Mouse (Mus musculus) heart, postnatal 0 days (tissue): ENCODE measurements around the gene Adcy7. TPM values are rescaled to one million over a fixed set of nuclear protein-coding genes. Genes with fewer than 3 reads are reported as not detected.
A peak's percentile ranks its signal among the peaks of the same experiment; 100 is the strongest.

Experiments used
- ATAC-seq: fragments of 200-750 bp; cut with Nextera tagmentation; 2 replicates; pipeline ENCODE4 v1.8.0; 2017; ENCODE audit warnings: low read depth, moderate number of reproducible peaks, moderate library complexity; ENCODE audit not compliant: insufficient read depth
- DNase-seq: peaks from one replicate; pipeline ENCODE4 v3.0.0-alpha.2; 2016; ENCODE audit warnings: low spot score
- H3K27ac ChIP-seq: fragments of 300-500 bp; sonication (generic); 2 replicates; pipeline ENCODE4 v1.5.1; 2014; ENCODE audit warnings: low read depth, mild to moderate bottlenecking
- H3K27me3 ChIP-seq: fragments of 300-500 bp; sonication (generic); 2 replicates; pipeline ENCODE4 v1.6.1; 2014; ENCODE audit warnings: low read length, mixed read lengths; ENCODE audit not compliant: control insufficient read depth, insufficient read depth
- H3K36me3 ChIP-seq: fragments of 300-500 bp; sonication (generic); replicated peaks from 2 replicates; pipeline ENCODE4 v1.6.1; 2014; ENCODE audit warnings: low read length, mixed read lengths; ENCODE audit not compliant: control insufficient read depth, insufficient read depth
- H3K4me1 ChIP-seq: fragments of 300-500 bp; sonication (generic); 2 replicates; pipeline ENCODE4 v1.6.1; 2014; ENCODE audit warnings: antibody characterized with exemption; ENCODE audit not compliant: control insufficient read depth, insufficient read depth
- H3K4me2 ChIP-seq: fragments of 300-500 bp; sonication (generic); 2 replicates; pipeline ENCODE4 v1.6.1; 2014; ENCODE audit warnings: low read depth, mild to moderate bottlenecking, low read length, moderate library complexity
- H3K4me3 ChIP-seq: fragments of 300-500 bp; sonication (generic); 2 replicates; pipeline ENCODE4 v1.5.1; 2014; ENCODE audit warnings: low read depth, low read length
- H3K9ac ChIP-seq: fragments of 300-500 bp; sonication (generic); replicated peaks from 2 replicates; pipeline ENCODE4 v1.6.1; 2014; ENCODE audit warnings: low read depth, low read length, mixed read lengths
- H3K9me3 ChIP-seq: fragments of 300-500 bp; sonication (generic); replicated peaks from 2 replicates; pipeline ENCODE4 v1.6.1; 2016; ENCODE audit warnings: low read length; ENCODE audit not compliant: control insufficient read depth
- CTCF ChIP-seq: IDR thresholded peaks from 2 replicates; pipeline ENCODE4 v1.5.1; 2016; ENCODE audit warnings: antibody characterized with exemption, control low read depth, low read depth
- EP300 ChIP-seq: IDR thresholded peaks from 2 replicates; pipeline ENCODE4 v1.6.1; 2016; ENCODE audit warnings: antibody characterized with exemption, low read depth
- WGBS: fragments of 180-500 bp; shearing (Covaris S2); extraction: QIAGEN DNeasy Blood & Tissue Kit; methylation state at CpG from one replicate; pipeline ENCODE4 v1.1.7; 2014; 5-methylcytosine and 5-hydroxymethylcytosine counted together
- polyA plus RNA-seq: library from polyadenylated mRNA; unstranded; fragments of >200 nt; fragmentation: Nextera tagmentation; extraction: Ambion mirVana; gene quantifications from 2 replicates; pipeline ENCODE4 v1.2.1, GENCODE M21; 2015
- total RNA-seq: library from RNA; depleted of rRNA; stranded (reverse); fragments of >200 nt; gene quantifications from 2 replicates; pipeline ENCODE4 v1.2.3, GENCODE M21; 2014; ENCODE audit warnings: low replicate concordance

The Adcy7 gene
- total and polyA plus RNA-seq, 2 experiments from 2014 or later = 1.9 to 7.3 TPM

GRCm38 (mm10) chr8:88325795-88326194 is 53.6 kb downstream of the Adcy7 start:
- TF ChIP-seq CTCF = no peak
- no peak for TF ChIP-seq EP300
- H3K36me3 ChIP-seq = peaks cover 52% of the 10 kb centered on the region
- no peak for ATAC-seq

GRCm38 (mm10) chr8:88326328-88326727 is 54.1 kb downstream of the Adcy7 start:
- no peaks in the 10 kb centered on the region for H3K4me1 ChIP-seq
- H3K9ac ChIP-seq = no peak overlapping the region
- ATAC-seq = no peak
- WGBS = 95% methylated on average over 12 of the region's 12 CpGs
- no peaks in the 10 kb centered on the region for H3K27me3 ChIP-seq
- peaks cover 56% of the 10 kb centered on the region for H3K36me3 ChIP-seq
- no peaks in the 10 kb centered on the region for H3K9me3 ChIP-seq
- H3K4me2 ChIP-seq = no peak overlapping the region
- TF ChIP-seq EP300 (no peak), CTCF (no peak)
- no peak overlapping the region for H3K4me3 ChIP-seq
- no peak overlapping the region for H3K27ac ChIP-seq
- DNase-seq = no peak

More at GRCm38 (mm10) chr8:88325795-88326194, 53.6 kb downstream of the Adcy7 start:
- H3K27ac ChIP-seq = no peak overlapping the region
- no peaks in the 10 kb centered on the region for H3K9me3 ChIP-seq
- 82% methylated on average over 5 of the region's 5 CpGs for WGBS
- H3K27me3 ChIP-seq = no peaks in the 10 kb centered on the region
- H3K9ac ChIP-seq = no peak overlapping the region
- no peak overlapping the region for H3K4me3 ChIP-seq
- H3K4me1 ChIP-seq = no peaks in the 10 kb centered on the region
- no peak overlapping the region for H3K4me2 ChIP-seq
- no peak for DNase-seq

DNA sequence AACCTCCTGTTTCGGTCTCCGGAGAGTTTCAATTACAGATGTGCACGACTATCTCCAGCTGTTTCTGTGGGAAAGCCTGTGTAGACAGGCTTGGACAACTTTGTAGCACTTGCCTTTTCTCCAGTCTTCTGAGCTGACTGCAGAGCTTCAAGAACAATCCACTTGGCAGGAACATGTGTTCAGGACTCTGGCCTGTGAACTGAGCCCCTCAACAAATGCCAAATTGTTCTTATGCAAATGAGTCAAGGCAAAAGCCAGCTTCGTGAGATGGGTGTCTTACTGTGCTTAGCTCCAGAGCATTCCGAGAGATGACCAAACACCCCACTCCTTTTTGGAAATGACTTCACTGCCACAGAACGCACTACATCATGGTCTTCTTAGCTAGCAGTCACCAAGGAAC is 56.5 kb downstream of the Adcy7 start:
- H3K4me1 ChIP-seq = peaks cover 1% of the 10 kb centered on the region; the same call in 1 of the 2 replicates
- no peak overlapping the region for H3K4me2 ChIP-seq
- H3K27me3 ChIP-seq = no peaks in the 10 kb centered on the region
- peak; percentile 35; the same call in 1 of the 2 replicates for ATAC-seq
- H3K4me3 ChIP-seq = no peak overlapping the region
- no peak for DNase-seq
- H3K9me3 ChIP-seq = no peaks in the 10 kb centered on the region
- peaks cover 80% of the 10 kb centered on the region for H3K36me3 ChIP-seq
- TF ChIP-seq CTCF = no peak
- TF ChIP-seq EP300 = no peak
- no peak overlapping the region for H3K27ac ChIP-seq
- WGBS = 73% methylated on average over 6 of the region's 6 CpGs
- H3K9ac ChIP-seq = no peak overlapping the region

GRCm38 (mm10) chr8:88330816-88331215 is 58.6 kb downstream of the Adcy7 start:
- no peak for TF ChIP-seq EP300
- no peak for TF ChIP-seq CTCF
- Histone ChIP-seq H3K4me2 (no peak overlapping the region), H3K27ac (no peak overlapping the region), H3K36me3 (peaks cover 96% of the 10 kb centered on the region), H3K27me3 (no peaks in the 10 kb centered on the region), H3K9me3 (no peaks in the 10 kb centered on the region), H3K4me3 (no peak overlapping the region), H3K9ac (no peak overlapping the region), H3K4me1 (peaks cover 8% of the 10 kb centered on the region; the same call in 1 of the 2 replicates)
- DNase-seq (no peak), ATAC-seq (no peak)
- WGBS = 91% methylated on average over 3 of the region's 3 CpGs

DNA sequence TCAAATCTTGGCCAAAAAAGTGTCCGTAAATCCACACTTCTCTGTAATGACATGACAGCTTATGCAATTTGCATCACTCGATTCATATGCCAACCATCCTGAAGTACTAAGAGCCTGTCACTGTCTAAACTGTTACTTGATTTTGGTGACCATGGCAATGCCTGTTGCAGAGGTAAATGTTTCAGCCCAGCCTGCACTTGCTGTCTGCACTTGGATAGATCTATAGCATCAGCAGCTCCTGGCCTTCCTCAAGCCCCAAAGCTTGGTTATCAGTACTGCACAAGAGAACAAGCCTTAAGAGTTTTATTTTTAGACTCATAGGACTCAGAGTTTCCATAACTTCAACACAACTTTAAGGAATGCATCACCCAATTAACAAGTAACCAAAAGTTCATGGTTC is 62.2 kb downstream of the Adcy7 start:
- peaks cover 85% of the 10 kb centered on the region for H3K36me3 ChIP-seq
- DNase-seq (peak; percentile 86), ATAC-seq (peak; percentile 93)
- no peak overlapping the region for H3K4me3 ChIP-seq
- H3K9ac ChIP-seq = no peak overlapping the region
- no peaks in the 10 kb centered on the region for H3K27me3 ChIP-seq
- TF ChIP-seq CTCF (no peak), EP300 (peak; percentile 81)
- H3K4me2 ChIP-seq = no peak overlapping the region
- H3K27ac ChIP-seq = peak overlapping the region; percentile 83
- no peaks in the 10 kb centered on the region for H3K9me3 ChIP-seq
- peaks cover 18% of the 10 kb centered on the region; the same call in 1 of the 2 replicates for H3K4me1 ChIP-seq
- WGBS = 34% methylated on average over 2 of the region's 2 CpGs

- Histone ChIP-seq H3K36me3 (peaks cover 82% of the 10 kb centered on the region), H3K4me2 (no peak overlapping the region), H3K4me3 (no peak overlapping the region), H3K4me1 (peaks cover 24% of the 10 kb centered on the region; the same call in 1 of the 2 replicates), H3K27me3 (no peaks in the 10 kb centered on the region), H3K27ac (peak overlapping the region; percentile 83), H3K9ac (no peak overlapping the region), H3K9me3 (no peaks in the 10 kb centered on the region)
- no peak for DNase-seq
- 56% methylated on average over 3 of the region's 3 CpGs for WGBS
- TF ChIP-seq CTCF = no peak
- TF ChIP-seq EP300 = no peak
- no peak for ATAC-seq
Observed at GRCm38 (mm10) chr8:88334975-88335374, 62.8 kb downstream of the Adcy7 start.
